Mouse (Mus musculus): ENCODE results near the gene Castor1. TPM values are rescaled to one million over a fixed set of nuclear protein-coding genes. Genes with fewer than 3 reads are reported as not detected.

Castor1 gene
- polyA plus RNA-seq, 1 experiment from 2014 or later: 1.9 TPM

DNA sequence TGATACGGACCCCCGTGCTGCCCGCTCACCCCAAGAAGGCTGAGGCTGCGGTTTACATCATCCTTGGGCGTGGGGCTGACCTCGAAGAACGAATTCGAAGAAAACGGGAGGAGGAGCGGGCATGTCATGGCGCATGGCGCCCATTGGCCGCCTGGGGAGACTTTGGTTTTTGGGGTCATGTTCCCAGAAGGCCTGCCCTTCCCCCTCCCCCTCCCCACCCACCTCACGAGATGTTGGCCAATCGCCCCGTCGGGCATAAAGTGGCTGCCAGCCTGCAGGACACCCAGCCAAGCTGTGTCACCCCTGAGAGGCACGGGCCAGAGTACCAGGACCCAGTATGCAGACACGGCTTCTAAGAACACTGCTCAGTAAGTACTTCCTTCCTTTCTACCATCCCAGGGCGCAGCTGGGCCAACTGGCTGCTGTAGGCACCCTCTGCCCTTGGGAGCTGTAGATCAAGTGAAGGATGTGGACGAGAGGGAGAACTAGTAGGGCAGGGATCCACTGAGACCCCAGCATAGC is 18.6 kb downstream of the Castor1 start:
- Histone ChIP-seq H3K36me3 (peaks cover 17% of the 10 kb centered on the region), H3K27me3 (no peaks in the 10 kb centered on the region), H3K4me1 (replicated peaks) (peaks cover 68% of the 10 kb centered on the region), H3K9ac (0 out of 2 replicates have a peak overlapping the region, but pooled peaks have one; percentile 62), H3K9me3 (replicated peaks) (no peaks in the 10 kb centered on the region), H3K4me2 (peak overlapping the region; percentile 53), H3K27ac (peak overlapping the region; percentile 25), H3K4me3 (replicated peaks) (no peak overlapping the region)
- WGBS (ENCODE audit: insufficient replicate concordance): 74% methylated on average over 21 of the region's 21 CpGs
- DNase-seq (no peak), ATAC-seq (ENCODE audit: low read depth) (no peak)

- Histone ChIP-seq H3K9me3 (replicated peaks) (no peaks in the 10 kb centered on the region), H3K27me3 (no peaks in the 10 kb centered on the region), H3K27ac (no peak overlapping the region), H3K9ac (0 out of 2 replicates have a peak overlapping the region, but pooled peaks have one; percentile 1), H3K4me1 (replicated peaks) (peaks cover 62% of the 10 kb centered on the region), H3K36me3 (peaks cover 13% of the 10 kb centered on the region; the same call in 1 of the 2 replicates), H3K4me3 (replicated peaks) (0 out of 2 replicates have a peak overlapping the region, but pooled peaks have one; percentile 14), H3K4me2 (peak overlapping the region; percentile 53)
- 39% methylated on average over 18 of the region's 18 CpGs for WGBS (ENCODE audit: insufficient replicate concordance)
- DNase-seq: no peak
- ATAC-seq (ENCODE audit: low read depth): peak; percentile 35
Measured at GRCm38 (mm10) chr11:4237389-4237912, 19.4 kb downstream of the Castor1 start.

GRCm38 (mm10) chr11:4238167-4238566 is 20.1 kb downstream of the Castor1 start:
- Histone ChIP-seq H3K4me1 (replicated peaks) (peaks cover 55% of the 10 kb centered on the region), H3K4me2 (no peak overlapping the region), H3K4me3 (replicated peaks) (no peak overlapping the region), H3K9me3 (replicated peaks) (no peaks in the 10 kb centered on the region), H3K9ac (no peak overlapping the region), H3K36me3 (peaks cover 8% of the 10 kb centered on the region; the same call in 1 of the 2 replicates), H3K27me3 (no peaks in the 10 kb centered on the region), H3K27ac (no peak overlapping the region; the same call in 1 of the 2 replicates)
- ATAC-seq (ENCODE audit: low read depth) (no peak), DNase-seq (no peak)
- WGBS (ENCODE audit: insufficient replicate concordance): 82% methylated on average over 6 of the region's 6 CpGs

DNA sequence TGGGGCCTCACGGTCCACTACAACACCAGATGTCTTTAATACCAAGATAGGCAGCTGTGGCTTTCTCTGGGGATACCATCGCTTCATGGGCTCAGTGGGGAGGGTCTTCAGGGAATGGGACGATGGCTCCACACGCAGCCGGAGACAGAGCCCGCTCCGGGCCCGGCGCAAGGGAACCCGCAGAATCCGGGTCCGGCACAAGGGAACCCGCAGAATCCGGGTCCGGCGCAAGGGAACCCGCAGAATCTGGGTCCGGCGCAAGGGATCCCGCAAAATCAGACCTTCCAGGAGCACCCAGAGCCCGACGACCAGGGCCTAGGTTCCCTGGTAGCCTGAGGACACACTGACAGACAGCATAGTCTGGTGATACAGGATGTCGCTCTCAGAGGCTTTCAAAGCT is 21.7 kb downstream of the Castor1 start:
- Histone ChIP-seq H3K9me3 (replicated peaks) (no peaks in the 10 kb centered on the region), H3K27me3 (no peaks in the 10 kb centered on the region), H3K27ac (no peak overlapping the region), H3K4me1 (replicated peaks) (peaks cover 47% of the 10 kb centered on the region), H3K4me2 (no peak overlapping the region), H3K9ac (no peak overlapping the region), H3K4me3 (replicated peaks) (no peak overlapping the region), H3K36me3 (0 out of 2 replicates have a peak, but pooled peaks cover 4% of the 10 kb centered on the region)
- no peak for DNase-seq
- 86% methylated on average over 23 of the region's 23 CpGs for whole genome bisulfite sequencing (ENCODE audit: insufficient replicate concordance)
- no peak for ATAC-seq (ENCODE audit: low read depth)

DNA sequence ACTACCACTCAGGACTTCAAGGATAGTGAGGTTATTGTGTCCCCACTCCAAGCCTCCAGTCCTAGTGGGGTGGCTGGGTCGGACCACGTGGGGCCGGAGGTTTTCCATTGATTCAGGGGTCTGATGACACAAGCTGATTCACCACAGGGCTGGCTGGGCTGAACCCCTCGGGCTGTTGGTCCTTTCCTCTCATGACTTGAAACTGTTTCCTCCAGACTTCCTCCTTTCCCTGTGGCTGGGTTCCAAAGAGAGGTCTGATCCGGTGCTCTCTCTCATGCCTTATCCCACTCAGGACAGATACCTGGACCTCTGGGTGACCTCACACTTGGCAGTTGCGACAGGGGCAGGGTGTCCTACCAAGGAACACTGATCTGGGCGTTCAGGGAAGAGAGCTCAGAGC is 22.1 kb downstream of the Castor1 start:
- peaks cover 46% of the 10 kb centered on the region for H3K4me1 ChIP-seq (replicated peaks)
- no peak overlapping the region for H3K4me2 ChIP-seq
- ATAC-seq (ENCODE audit: low read depth) (no peak), DNase-seq (no peak)
- no peaks in the 10 kb centered on the region for H3K9me3 ChIP-seq (replicated peaks)
- no peak overlapping the region for H3K4me3 ChIP-seq (replicated peaks)
- H3K27me3 ChIP-seq: no peaks in the 10 kb centered on the region
- WGBS (ENCODE audit: insufficient replicate concordance): 40% methylated on average over 7 of the region's 7 CpGs
- no peak overlapping the region for H3K27ac ChIP-seq
- H3K9ac ChIP-seq: no peak overlapping the region
- 0 out of 2 replicates have a peak, but pooled peaks cover 4% of the 10 kb centered on the region for H3K36me3 ChIP-seq

DNA sequence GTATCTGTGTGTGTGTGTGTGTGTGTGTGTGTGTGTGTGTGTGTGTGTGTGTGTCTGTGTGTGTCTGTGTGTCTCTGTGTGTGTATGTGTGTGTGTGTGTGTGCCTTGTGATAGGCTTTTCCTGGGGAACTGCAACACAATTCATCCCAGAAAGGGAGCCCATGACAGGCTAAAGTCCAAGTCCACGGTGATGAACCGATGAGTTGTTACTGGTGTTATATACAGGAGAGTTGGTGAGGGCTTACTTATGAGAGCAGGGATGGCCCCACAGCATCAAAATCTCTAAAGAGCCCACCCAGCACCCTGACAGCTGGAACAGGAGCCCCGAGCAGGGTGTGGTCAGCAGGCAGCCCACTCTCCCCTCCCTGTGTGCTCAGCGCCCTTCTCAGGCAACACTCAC is 23.2 kb downstream of the Castor1 start:
- DNase-seq (no peak), ATAC-seq (ENCODE audit: low read depth) (no peak)
- 62% methylated on average over 4 of the region's 4 CpGs for WGBS (ENCODE audit: insufficient replicate concordance)
- Histone ChIP-seq H3K9me3 (replicated peaks) (no peaks in the 10 kb centered on the region), H3K4me3 (replicated peaks) (no peak overlapping the region), H3K4me1 (replicated peaks) (peaks cover 46% of the 10 kb centered on the region), H3K27me3 (no peaks in the 10 kb centered on the region), H3K9ac (no peak overlapping the region), H3K27ac (no peak overlapping the region), H3K4me2 (no peak overlapping the region), H3K36me3 (0 out of 2 replicates have a peak, but pooled peaks cover 4% of the 10 kb centered on the region)

- WGBS (ENCODE audit: insufficient replicate concordance): 70% methylated on average over 6 of the region's 6 CpGs
- no peak for ATAC-seq (ENCODE audit: low read depth)
- H3K27ac ChIP-seq: peak overlapping the region; percentile 43; the same call in 1 of the 2 replicates
Measured at GRCm38 (mm10) chr11:4246126-4246525, 28.1 kb downstream of the Castor1 start.

GRCm38 (mm10) chr11:4246623-4247022 is 28.6 kb downstream of the Castor1 start:
- Histone ChIP-seq H3K9me3 (replicated peaks) (no peaks in the 10 kb centered on the region), H3K4me1 (replicated peaks) (peaks cover 34% of the 10 kb centered on the region), H3K4me3 (replicated peaks) (no peak overlapping the region), H3K36me3 (no peaks in the 10 kb centered on the region), H3K27me3 (no peaks in the 10 kb centered on the region), H3K27ac (no peak overlapping the region), H3K9ac (no peak overlapping the region), H3K4me2 (no peak overlapping the region)
- ATAC-seq (ENCODE audit: low read depth) (no peak), DNase-seq (no peak)
- WGBS (ENCODE audit: insufficient replicate concordance): 46% methylated on average over 4 of the region's 4 CpGs

More at GRCm38 (mm10) chr11:4246126-4246525, 28.1 kb downstream of the Castor1 start:
- Histone ChIP-seq H3K4me3 (replicated peaks) (no peak overlapping the region), H3K9ac (0 out of 2 replicates have a peak overlapping the region, but pooled peaks have one; percentile 6), H3K36me3 (no peaks in the 10 kb centered on the region), H3K4me2 (no peak overlapping the region), H3K27me3 (no peaks in the 10 kb centered on the region), H3K4me1 (replicated peaks) (peaks cover 39% of the 10 kb centered on the region), H3K9me3 (replicated peaks) (no peaks in the 10 kb centered on the region)
- no peak for DNase-seq

GRCm38 (mm10) chr11:4247201-4247959 is 29.4 kb downstream of the Castor1 start:
- no peak for ATAC-seq (ENCODE audit: low read depth)
- no peaks in the 10 kb centered on the region for H3K36me3 ChIP-seq
- 74% methylated on average over 14 of the region's 14 CpGs for WGBS (ENCODE audit: insufficient replicate concordance)

DNA sequence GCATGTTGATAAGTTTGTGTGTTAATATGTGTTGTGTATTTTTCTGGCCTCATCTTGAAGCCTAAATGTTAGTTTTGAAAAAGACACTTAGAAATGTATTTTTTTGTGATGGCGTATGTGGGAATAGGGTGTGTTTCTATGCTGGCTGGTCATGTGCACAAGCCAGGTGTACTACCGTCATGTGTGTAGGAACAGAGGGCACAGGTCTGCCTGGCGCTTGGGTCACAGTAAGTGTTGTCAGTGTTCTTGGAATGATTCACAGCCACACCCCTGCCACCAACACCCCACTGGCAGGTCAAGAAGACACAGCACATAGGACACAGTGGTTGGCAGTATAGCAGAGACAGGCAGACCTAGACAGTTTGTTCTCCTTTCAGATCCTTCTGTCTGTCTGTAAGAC is 31.1 kb downstream of the Castor1 start:
- H3K9ac ChIP-seq: no peak overlapping the region
- WGBS (ENCODE audit: insufficient replicate concordance): 85% methylated on average over 3 of the region's 3 CpGs
- ATAC-seq (ENCODE audit: low read depth) (no peak), DNase-seq (no peak)
- H3K9me3 ChIP-seq (replicated peaks): no peaks in the 10 kb centered on the region
- H3K27ac ChIP-seq: no peak overlapping the region
- no peak overlapping the region for H3K4me3 ChIP-seq (replicated peaks)
- H3K27me3 ChIP-seq: no peaks in the 10 kb centered on the region
- H3K4me2 ChIP-seq: no peak overlapping the region
- peaks cover 33% of the 10 kb centered on the region for H3K4me1 ChIP-seq (replicated peaks)
- H3K36me3 ChIP-seq: no peaks in the 10 kb centered on the region

More at GRCm38 (mm10) chr11:4247201-4247959, 29.4 kb downstream of the Castor1 start:
- Histone ChIP-seq H3K4me3 (replicated peaks) (no peak overlapping the region), H3K27me3 (no peaks in the 10 kb centered on the region), H3K9me3 (replicated peaks) (no peaks in the 10 kb centered on the region), H3K4me2 (no peak overlapping the region), H3K9ac (no peak overlapping the region), H3K4me1 (replicated peaks) (peaks cover 33% of the 10 kb centered on the region), H3K27ac (no peak overlapping the region)
- no peak for DNase-seq

DNA sequence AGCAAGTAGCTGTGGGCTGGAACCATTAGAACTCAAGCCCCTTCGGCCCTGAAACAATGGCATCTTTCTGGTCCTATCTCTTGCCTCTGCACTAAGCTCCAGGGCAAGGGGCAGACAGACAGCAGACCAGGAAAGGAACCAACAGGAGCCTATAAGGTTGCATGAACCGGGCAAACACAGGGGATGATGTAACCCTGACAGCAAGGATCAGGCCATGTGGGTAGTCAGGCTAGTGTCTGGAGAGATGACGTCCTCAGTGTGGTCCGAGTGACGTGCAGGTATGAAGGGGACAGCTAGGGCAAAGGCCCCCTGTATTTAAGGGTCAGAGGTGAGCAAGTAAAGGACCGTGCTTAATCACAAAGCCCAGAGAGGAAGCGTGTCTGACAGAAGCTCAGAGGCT is 32.3 kb downstream of the Castor1 start:
- no peak overlapping the region for H3K27ac ChIP-seq
- peaks cover 25% of the 10 kb centered on the region for H3K4me1 ChIP-seq (replicated peaks)
- no peak overlapping the region for H3K9ac ChIP-seq
- no peak overlapping the region for H3K4me3 ChIP-seq (replicated peaks)
- 58% methylated on average over 7 of the region's 7 CpGs for WGBS (ENCODE audit: insufficient replicate concordance)
- no peaks in the 10 kb centered on the region for H3K27me3 ChIP-seq
- no peak for DNase-seq
- H3K4me2 ChIP-seq: no peak overlapping the region
- no peaks in the 10 kb centered on the region for H3K9me3 ChIP-seq (replicated peaks)
- H3K36me3 ChIP-seq: no peaks in the 10 kb centered on the region
- ATAC-seq (ENCODE audit: low read depth): peak; percentile 65
